In the genomic region with DNA sequence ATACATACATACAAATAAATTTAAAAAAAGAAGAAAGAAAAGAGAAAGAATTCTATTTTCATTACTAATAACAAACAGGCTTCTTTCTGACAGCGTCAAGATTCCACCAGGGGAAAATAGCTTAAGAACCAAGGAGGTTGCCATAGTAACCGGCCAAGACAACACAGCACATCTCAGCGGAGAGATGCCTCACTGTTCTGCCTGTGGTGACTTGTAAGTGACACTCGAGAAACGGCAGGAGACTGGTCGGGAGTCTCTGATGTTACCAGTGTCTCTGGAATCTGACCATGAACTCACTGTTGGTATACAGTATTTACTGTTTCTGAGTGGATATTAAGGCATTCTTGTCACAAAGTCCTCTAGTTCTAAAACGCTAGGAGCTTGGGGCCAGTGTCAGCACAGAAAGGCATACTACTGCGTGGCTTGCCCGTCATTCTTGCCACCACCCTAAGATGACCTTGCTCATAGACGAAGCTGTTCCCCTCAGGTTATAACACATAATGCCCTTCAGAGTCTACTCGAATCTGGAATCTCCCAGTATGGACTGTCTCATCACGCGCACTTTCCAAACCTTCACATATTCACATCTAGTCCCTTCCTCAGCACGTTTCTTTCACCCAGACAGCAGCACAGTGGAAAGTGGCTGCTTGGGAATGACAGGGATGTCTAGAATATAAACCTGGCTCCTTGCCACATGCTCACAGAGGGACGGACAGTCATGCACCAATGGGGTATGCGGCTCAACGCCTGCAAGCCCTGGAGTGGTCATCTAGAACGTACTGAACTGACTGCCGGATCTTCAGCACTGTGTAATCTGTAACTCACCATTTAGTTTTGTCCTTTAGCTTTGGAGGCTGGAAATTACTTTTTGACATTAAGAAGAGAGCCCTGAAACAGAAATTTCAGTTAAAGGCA, we compare ENCODE assay signal across 8 mouse cellular contexts. TPM values are rescaled to one million over a fixed set of nuclear protein-coding genes. Genes with fewer than 3 reads are reported as not detected.
DNase-seq lines count a peak whose midpoint lies in the region; ATAC-seq lines count a peak whose summit lies in the region.
"Had no signal": no experiment of that assay in that cellular context is flagged by ENCODE, and none has a peak within 500 bp of the region (broad histone marks: within the 10 kb centered on the region; RNA-seq: fewer than 3 reads in every experiment).

No protein-coding gene starts in this region.

- 89% methylated on average over 19 of the region's 19 CpGs for WGBS in liver, embryonic 11.5 days
- WGBS in liver, embryonic 12.5 days (ENCODE audit: insufficient replicate concordance) = 90% methylated on average over 19 of the region's 19 CpGs
- 70% methylated on average over 19 of the region's 19 CpGs for WGBS in embryonic facial prominence, embryonic 10.5 days
- 62% methylated on average over 19 of the region's 19 CpGs for whole genome bisulfite sequencing in hindbrain, embryonic 12.5 days
- 59% methylated on average over 19 of the region's 19 CpGs for WGBS in neural tube, embryonic 14.5 days

- H3K4me1 ChIP-seq in liver, embryonic 11.5 days (replicated peaks; ENCODE audit: control insufficient read depth, insufficient read depth, low read length) = no peaks in the 10 kb centered on the region
- H3K4me1 ChIP-seq in liver, embryonic 12.5 days = peaks cover 21% of the 10 kb centered on the region
- H3K4me1 ChIP-seq in embryonic facial prominence, embryonic 10.5 days = no peaks in the 10 kb centered on the region
- H3K4me1 ChIP-seq in hindbrain, embryonic 12.5 days = peaks cover 6% of the 10 kb centered on the region
- peaks cover 4% of the 10 kb centered on the region for H3K4me1 ChIP-seq in neural tube, embryonic 14.5 days (ENCODE audit: control insufficient read depth, insufficient read depth, low read length)

- H3K4me2 ChIP-seq in liver, embryonic 11.5 days = no peak overlapping the region
- H3K4me2 ChIP-seq in liver, embryonic 12.5 days = no peak overlapping the region
- no peak overlapping the region for H3K4me2 ChIP-seq in hindbrain, embryonic 12.5 days (replicated peaks)
- no peak overlapping the region for H3K4me2 ChIP-seq in neural tube, embryonic 14.5 days (ENCODE audit: low read depth, low read length)

- no peak overlapping the region for H3K27ac ChIP-seq in liver, embryonic 11.5 days (ENCODE audit: low read depth, low read length)
- H3K27ac ChIP-seq in liver, embryonic 12.5 days = no peak overlapping the region
- H3K27ac ChIP-seq in embryonic facial prominence, embryonic 10.5 days (replicated peaks) = no peak overlapping the region
- no peak overlapping the region for H3K27ac ChIP-seq in hindbrain, embryonic 12.5 days
- no peak overlapping the region for H3K27ac ChIP-seq in neural tube, embryonic 14.5 days (ENCODE audit: low read depth, low read length)

- no peaks in the 10 kb centered on the region for H3K9me3 ChIP-seq in liver, embryonic 11.5 days (ENCODE audit: control insufficient read depth, low read length)
- no peaks in the 10 kb centered on the region for H3K9me3 ChIP-seq in liver, embryonic 12.5 days (replicated peaks)
- no peaks in the 10 kb centered on the region for H3K9me3 ChIP-seq in embryonic facial prominence, embryonic 10.5 days
- H3K9me3 ChIP-seq in hindbrain, embryonic 12.5 days (replicated peaks) = no peaks in the 10 kb centered on the region
- no peaks in the 10 kb centered on the region for H3K9me3 ChIP-seq in neural tube, embryonic 14.5 days (ENCODE audit: control insufficient read depth, low read length)

- ATAC-seq in liver, embryonic 11.5 days (replicated peaks; ENCODE audit: low FRiP score) = no peak
- ATAC-seq in liver, embryonic 12.5 days = no peak
- peak; percentile 68 for ATAC-seq in hindbrain, embryonic 12.5 days (ENCODE audit: low FRiP score)
- ATAC-seq in neural tube, embryonic 14.5 days (ENCODE audit: low read depth) = peak; percentile 82; the same call in 1 of the 2 replicates

- H3K9ac ChIP-seq in liver, embryonic 11.5 days (ENCODE audit: low read depth, low read length) = no peak overlapping the region
- no peak overlapping the region for H3K9ac ChIP-seq in liver, embryonic 12.5 days
- no peak overlapping the region for H3K9ac ChIP-seq in hindbrain, embryonic 12.5 days
- no peak overlapping the region for H3K9ac ChIP-seq in neural tube, embryonic 14.5 days (replicated peaks; ENCODE audit: low read depth, low read length)

- no peak overlapping the region for H3K4me3 ChIP-seq in liver, embryonic 11.5 days (ENCODE audit: low read depth, low read length)
- no peak overlapping the region for H3K4me3 ChIP-seq in liver, embryonic 12.5 days
- H3K4me3 ChIP-seq in embryonic facial prominence, embryonic 10.5 days = no peak overlapping the region
- no peak overlapping the region for H3K4me3 ChIP-seq in hindbrain, embryonic 12.5 days
- H3K4me3 ChIP-seq in neural tube, embryonic 14.5 days (ENCODE audit: low read depth, low read length) = no peak overlapping the region

- H3K27me3 ChIP-seq in liver, embryonic 11.5 days (replicated peaks; ENCODE audit: control insufficient read depth, insufficient read depth, low read length) = no peaks in the 10 kb centered on the region
- H3K27me3 ChIP-seq in liver, embryonic 12.5 days (replicated peaks) = no peaks in the 10 kb centered on the region
- no peaks in the 10 kb centered on the region for H3K27me3 ChIP-seq in embryonic facial prominence, embryonic 10.5 days (replicated peaks; ENCODE audit: low read depth, poor library complexity, severe bottlenecking)
- no peaks in the 10 kb centered on the region for H3K27me3 ChIP-seq in hindbrain, embryonic 12.5 days
- H3K27me3 ChIP-seq in neural tube, embryonic 14.5 days (ENCODE audit: control insufficient read depth, insufficient read depth, low read length) = no peaks in the 10 kb centered on the region

- H3K36me3 ChIP-seq in liver, embryonic 11.5 days (ENCODE audit: control insufficient read depth, insufficient read depth, low read length) = peaks cover 17% of the 10 kb centered on the region; the same call in 1 of the 2 replicates
- H3K36me3 ChIP-seq in liver, embryonic 12.5 days = peaks cover 93% of the 10 kb centered on the region
- H3K36me3 ChIP-seq in embryonic facial prominence, embryonic 10.5 days (replicated peaks) = peaks cover 85% of the 10 kb centered on the region
- peaks cover 38% of the 10 kb centered on the region for H3K36me3 ChIP-seq in hindbrain, embryonic 12.5 days
- peaks cover 31% of the 10 kb centered on the region; the same call in 1 of the 2 replicates for H3K36me3 ChIP-seq in neural tube, embryonic 14.5 days (ENCODE audit: control insufficient read depth, insufficient read depth, low read length)

- peak; percentile 22 for DNase-seq in liver, embryonic 11.5 days (ENCODE audit: low spot score)
- DNase-seq in embryonic facial prominence, embryonic 10.5 days (ENCODE audit: low spot score) = peak; percentile 41
- DNase-seq in kidney, adult 18-20 months = no peak
- no peak for DNase-seq in spleen, postnatal 36 days (ENCODE audit: low spot score in 2 of 2)
- DNase-seq: liver had no signal

RNA-seq across cellular contexts. Expression of a gene that starts 48.6 kb away (rescaled TPM):
- polyA plus RNA-seq in liver, embryonic 11.5 days (2014; fragmentation: Nextera tagmentation; extraction: Ambion mirVana) = 1.0 and 1.5 TPM in 2 replicates
- 1.7 and 2.2 TPM in 2 replicates for polyA plus RNA-seq in liver, embryonic 12.5 days (2016; fragmentation: Nextera tagmentation; extraction: Ambion mirVana)
- polyA plus RNA-seq in embryonic facial prominence, embryonic 10.5 days (2016; fragmentation: Nextera tagmentation; extraction: Ambion mirVana) = 11.0 and 11.2 TPM in 2 replicates
- 71.5 and 77.7 TPM in 2 replicates for polyA plus RNA-seq in hindbrain, embryonic 12.5 days (2016; fragmentation: Nextera tagmentation; extraction: Ambion mirVana)
- polyA plus RNA-seq in neural tube, embryonic 14.5 days (2014; fragmentation: Nextera tagmentation; extraction: Ambion mirVana) = 145 and 166 TPM in 2 replicates

RNA-seq across cellular contexts. Expression of a gene that starts 49.2 kb away (rescaled TPM):
- polyA plus RNA-seq in liver, embryonic 11.5 days (2014; fragmentation: Nextera tagmentation; extraction: Ambion mirVana) = 21.5 and 26.8 TPM in 2 replicates
- polyA plus RNA-seq in liver, embryonic 12.5 days (2016; fragmentation: Nextera tagmentation; extraction: Ambion mirVana) = 31.8 and 34.1 TPM in 2 replicates
- polyA plus RNA-seq in embryonic facial prominence, embryonic 10.5 days (2016; fragmentation: Nextera tagmentation; extraction: Ambion mirVana) = 31.9 and 33.7 TPM in 2 replicates
- 42.9 and 44.7 TPM in 2 replicates for polyA plus RNA-seq in hindbrain, embryonic 12.5 days (2016; fragmentation: Nextera tagmentation; extraction: Ambion mirVana)
- polyA plus RNA-seq in neural tube, embryonic 14.5 days (2014; fragmentation: Nextera tagmentation; extraction: Ambion mirVana) = 35.3 and 42.7 TPM in 2 replicates

RNA-seq across cellular contexts. Expression of a gene that starts 52.7 kb away (rescaled TPM):
- polyA plus RNA-seq in liver, embryonic 11.5 days (2014; fragmentation: Nextera tagmentation; extraction: Ambion mirVana) = 0.21 and 0.52 TPM in 2 replicates
- 0.67 and 0.74 TPM in 2 replicates for polyA plus RNA-seq in liver, embryonic 12.5 days (2016; fragmentation: Nextera tagmentation; extraction: Ambion mirVana)
- 0.43 and 1.6 TPM in 2 replicates for polyA plus RNA-seq in embryonic facial prominence, embryonic 10.5 days (2016; fragmentation: Nextera tagmentation; extraction: Ambion mirVana)
- 1.5 and 1.6 TPM in 2 replicates for polyA plus RNA-seq in hindbrain, embryonic 12.5 days (2016; fragmentation: Nextera tagmentation; extraction: Ambion mirVana)
- polyA plus RNA-seq in neural tube, embryonic 14.5 days (2014; fragmentation: Nextera tagmentation; extraction: Ambion mirVana) = 6.4 and 13.3 TPM in 2 replicates

Comparison
In these comparisons a context has a peak if more than half of its experiments do, and no peak if none do; other contexts are left out.
1. ATAC-seq: peak in hindbrain, embryonic 12.5 days (single experiment) and neural tube, embryonic 14.5 days (single experiment); none in liver, embryonic 11.5 days (single experiment) and liver, embryonic 12.5 days (single experiment).
2. DNase-seq: peak in liver, embryonic 11.5 days (single experiment) and embryonic facial prominence, embryonic 10.5 days (single experiment); none in kidney, adult 18-20 months (single experiment) and spleen, postnatal 36 days (0 of 2).